Mouse (Mus musculus): ENCODE measurements around the gene Phlda1. TPM values are rescaled to one million over a fixed set of nuclear protein-coding genes. Genes with fewer than 3 reads are reported as not detected.
"Not testable (repeated sequence)": the region's sequence is repeated elsewhere in the genome, so short reads cannot be mapped to it uniquely, and the experiment has no call there.

Phlda1 gene
- total RNA-seq (2021) (10 to 100 TPM; 58.7 to 66.1 TPM), polyA plus RNA-seq (2012; rRNA removed) (113 and 162 TPM in 2 replicates)
- long read RNA-seq, transcript Phlda1-201 (2 exons, 1,949 nt) = major isoform, 88 of 96 reads
- long read RNA-seq, partial matches to known transcripts = 0 of 96 reads
- long read RNA-seq, other reads (novel, unspliced or antisense) = 8 of 96 reads

GRCm38 (mm10) chr10:111506101-111506925 is at the start of gene Phlda1:
Gene Phlda1, plus strand, starts transcription at chr10:111506286.
- peak; percentile 100 for DNase-seq

GRCm38 (mm10) chr10:111458088-111458487 is 48.0 kb upstream of the Phlda1 start:
- no peak for DNase-seq

GRCm38 (mm10) chr10:111459040-111459439 is 47.0 kb upstream of the Phlda1 start:
- DNase-seq = no peak

- DNase-seq = no peak
Measured at GRCm38 (mm10) chr10:111459874-111460273, 46.2 kb upstream of the Phlda1 start.

- DNase-seq = no peak
Measured at GRCm38 (mm10) chr10:111460381-111460780, 45.7 kb upstream of the Phlda1 start.

- no peak for DNase-seq
Measured at GRCm38 (mm10) chr10:111464833-111465232, 41.3 kb upstream of the Phlda1 start.

GRCm38 (mm10) chr10:111465409-111465808 is 40.7 kb upstream of the Phlda1 start:
- DNase-seq = no peak

- no peak for DNase-seq
Measured at GRCm38 (mm10) chr10:111471166-111471565, 34.9 kb upstream of the Phlda1 start.

- peak; percentile 99 for DNase-seq
Measured at GRCm38 (mm10) chr10:111472686-111473510, 33.2 kb upstream of the Phlda1 start, which contains the start of gene Nap1l1. Gene Nap1l1, plus strand, starts transcription at chr10:111473223.

GRCm38 (mm10) chr10:111473511-111474371 is 32.3 kb upstream of the Phlda1 start:
- peak; percentile 62 for DNase-seq

GRCm38 (mm10) chr10:111476301-111476700 is 29.8 kb upstream of the Phlda1 start:
- no peak for DNase-seq

GRCm38 (mm10) chr10:111476989-111477510 is 29.0 kb upstream of the Phlda1 start:
- no peak for DNase-seq

GRCm38 (mm10) chr10:111479599-111479998 is 26.5 kb upstream of the Phlda1 start:
- no peak for DNase-seq

GRCm38 (mm10) chr10:111482654-111483053 is 23.4 kb upstream of the Phlda1 start:
- DNase-seq = no peak

GRCm38 (mm10) chr10:111484079-111484478 is 22.0 kb upstream of the Phlda1 start:
- no peak for DNase-seq

GRCm38 (mm10) chr10:111488793-111489192 is 17.3 kb upstream of the Phlda1 start:
- no peak for DNase-seq

GRCm38 (mm10) chr10:111490079-111490478 is 16.0 kb upstream of the Phlda1 start:
- DNase-seq = not testable (repeated sequence)

GRCm38 (mm10) chr10:111495888-111496287 is 10.2 kb upstream of the Phlda1 start:
- DNase-seq = peak; percentile 52

GRCm38 (mm10) chr10:111499892-111500291 is 6.2 kb upstream of the Phlda1 start:
- no peak for DNase-seq

- peak; percentile 76 for DNase-seq
Measured at GRCm38 (mm10) chr10:111503071-111503470, 3.0 kb upstream of the Phlda1 start.

- DNase-seq = peak; percentile 49
Measured at GRCm38 (mm10) chr10:111503716-111504115, 2.4 kb upstream of the Phlda1 start.

All from adrenal gland, adult 2 months (tissue).